Mouse (Mus musculus): Measurements from ENCODE around the gene Myh14. TPM values are rescaled to one million over a fixed set of nuclear protein-coding genes. Genes with fewer than 3 reads are reported as not detected.

Gene Myh14
- polyA plus RNA-seq, 1 experiment from 2014 or later: 1.5 TPM

DNA sequence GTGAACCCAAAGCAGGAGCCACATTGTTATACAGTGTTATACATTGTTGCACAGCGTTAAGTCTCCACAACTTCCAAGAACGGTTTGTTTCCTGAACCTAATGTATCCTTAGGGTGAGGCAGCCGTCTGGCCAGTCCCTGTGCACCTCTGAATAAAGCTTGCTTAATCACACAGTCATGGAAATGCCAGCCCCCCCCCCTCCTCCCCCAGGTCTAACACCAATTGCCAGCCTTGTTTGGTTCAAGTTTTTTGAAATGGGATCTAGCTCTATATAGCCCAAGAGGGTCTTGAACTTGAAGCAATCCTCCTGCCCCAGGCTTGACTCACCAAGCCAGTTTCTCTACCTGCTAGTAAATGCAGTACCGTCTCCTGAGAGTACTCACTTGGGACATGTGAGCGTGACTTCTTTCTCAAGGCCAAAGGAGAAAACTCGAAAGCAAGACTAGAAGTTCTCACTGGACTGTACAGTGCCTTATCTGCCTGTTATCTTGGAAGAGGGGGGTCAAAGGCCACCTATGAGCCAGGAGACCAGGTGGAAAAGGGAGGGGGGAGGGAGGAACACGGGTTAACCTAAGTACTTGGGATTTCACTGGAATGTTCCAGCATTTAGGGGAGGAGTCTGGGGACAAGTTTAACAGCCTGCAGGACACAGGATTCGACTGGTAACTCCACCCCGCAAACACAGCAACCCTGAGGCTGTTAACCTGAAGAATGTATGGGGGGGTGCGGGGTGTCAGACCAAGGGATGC lies 23.0 kb upstream of the Myh14 start:
- H3K9ac ChIP-seq (replicated peaks): no peak overlapping the region
- H3K36me3 ChIP-seq: no peaks in the 10 kb centered on the region
- no peak for ATAC-seq (replicated peaks)
- no peak overlapping the region for H3K27ac ChIP-seq (replicated peaks)
- peaks cover 12% of the 10 kb centered on the region; the same call in 1 of the 2 replicates for H3K4me1 ChIP-seq
- H3K4me2 ChIP-seq (replicated peaks): no peak overlapping the region
- 82% methylated on average over 10 of the region's 10 CpGs for WGBS
- no peaks in the 10 kb centered on the region for H3K9me3 ChIP-seq
- H3K27me3 ChIP-seq: no peaks in the 10 kb centered on the region
- no peak overlapping the region for H3K4me3 ChIP-seq

DNA sequence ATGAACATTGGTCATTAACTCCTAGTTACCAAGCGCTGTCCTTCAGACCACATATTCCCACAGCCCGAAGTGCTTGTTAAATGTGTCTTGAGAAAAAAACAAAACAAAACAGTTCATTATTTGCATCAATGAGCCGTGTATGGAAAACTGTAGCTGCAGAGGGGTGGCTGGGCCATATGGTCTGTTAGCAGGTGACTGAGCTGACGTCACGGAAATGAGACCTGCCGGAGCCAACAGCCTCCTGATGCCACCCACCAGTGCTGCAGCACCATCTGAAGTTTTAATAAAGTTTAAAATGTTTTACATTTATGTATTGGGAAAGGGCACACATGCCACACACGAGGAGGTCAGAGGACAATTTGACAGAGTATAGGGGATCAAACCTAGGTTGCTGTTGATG lies 18.7 kb upstream of the Myh14 start:
- H3K4me1 ChIP-seq: peaks cover 15% of the 10 kb centered on the region
- no peaks in the 10 kb centered on the region for H3K9me3 ChIP-seq
- H3K4me3 ChIP-seq: no peak overlapping the region
- H3K36me3 ChIP-seq: no peaks in the 10 kb centered on the region
- ATAC-seq (replicated peaks): no peak
- 81% methylated on average over 7 of the region's 7 CpGs for WGBS
- no peak overlapping the region for H3K4me2 ChIP-seq (replicated peaks)
- H3K9ac ChIP-seq (replicated peaks): no peak overlapping the region
- H3K27me3 ChIP-seq: no peaks in the 10 kb centered on the region
- H3K27ac ChIP-seq (replicated peaks): no peak overlapping the region

DNA sequence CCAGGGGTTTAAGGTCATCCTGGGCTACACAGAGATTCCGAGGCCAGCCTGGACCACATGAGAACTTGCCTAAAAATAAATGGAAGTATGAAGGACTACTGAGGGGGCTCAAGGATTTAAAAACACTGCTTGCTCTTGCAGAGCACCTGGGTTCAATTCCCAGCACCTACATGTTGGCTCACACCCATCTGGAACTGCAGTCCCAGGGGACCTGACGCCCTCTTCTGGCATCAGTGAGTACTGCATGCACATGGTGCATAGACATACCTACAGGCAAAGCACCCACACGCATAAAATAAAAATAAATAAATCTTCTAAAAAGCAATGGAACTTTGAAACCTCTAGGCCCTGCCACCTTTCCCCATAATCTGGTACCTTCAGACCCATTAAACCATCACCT lies 18.2 kb upstream of the Myh14 start:
- no peak overlapping the region for H3K9ac ChIP-seq (replicated peaks)
- no peak overlapping the region for H3K4me2 ChIP-seq (replicated peaks)
- H3K4me3 ChIP-seq: no peak overlapping the region
- peaks cover 15% of the 10 kb centered on the region for H3K4me1 ChIP-seq
- no peak for ATAC-seq (replicated peaks)
- 73% methylated on average over 3 of the region's 3 CpGs for WGBS
- no peaks in the 10 kb centered on the region for H3K36me3 ChIP-seq
- no peak overlapping the region for H3K27ac ChIP-seq (replicated peaks)
- H3K9me3 ChIP-seq: no peaks in the 10 kb centered on the region
- H3K27me3 ChIP-seq: no peaks in the 10 kb centered on the region

DNA sequence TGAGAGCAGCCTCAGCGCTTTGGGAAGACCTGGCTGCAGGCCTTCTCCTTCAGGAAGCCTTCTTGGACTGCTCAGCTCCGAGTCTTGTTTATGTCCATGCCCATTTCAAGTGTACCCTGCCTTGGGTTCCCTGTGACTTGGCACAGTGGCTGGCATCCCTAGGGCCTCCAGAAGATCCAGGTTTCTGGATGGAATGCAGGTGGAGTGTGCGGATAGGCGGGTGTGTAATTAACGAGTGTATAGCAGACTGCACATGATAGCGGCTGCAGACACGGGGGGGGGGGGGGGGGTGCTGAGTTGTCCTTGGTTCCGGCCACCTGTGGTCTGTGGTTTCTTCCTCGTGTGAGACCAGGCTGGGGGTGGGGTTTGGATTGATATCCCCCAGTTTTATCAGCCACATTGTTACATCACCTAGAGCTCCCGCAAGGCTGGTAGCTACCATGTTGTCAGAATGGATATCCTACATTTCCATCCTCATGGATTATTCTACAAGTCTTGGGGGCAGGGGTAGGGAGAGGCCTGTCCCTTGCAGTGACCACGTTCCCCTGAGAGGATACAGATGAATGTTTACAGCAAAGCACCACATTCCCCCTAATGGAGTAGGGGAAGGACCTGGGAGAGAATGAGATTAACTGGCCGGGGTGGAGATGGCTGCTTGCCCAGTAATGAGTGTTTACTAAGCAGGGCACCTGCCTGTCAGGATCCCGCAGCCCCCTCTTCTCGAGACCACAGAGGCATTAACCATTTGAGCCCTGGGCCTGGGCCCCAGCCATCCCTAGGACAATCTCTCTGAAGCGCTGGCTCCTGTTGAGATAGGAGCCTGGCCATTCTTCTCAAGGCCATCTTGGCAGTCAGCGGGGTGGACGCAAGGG lies 15.1 kb upstream of the Myh14 start:
- H3K4me3 ChIP-seq: no peak overlapping the region
- H3K9me3 ChIP-seq: no peaks in the 10 kb centered on the region
- no peaks in the 10 kb centered on the region for H3K36me3 ChIP-seq
- peak; percentile 57; the same call in 1 of the 2 replicates for ATAC-seq (replicated peaks)
- no peak overlapping the region for H3K27ac ChIP-seq (replicated peaks)
- H3K9ac ChIP-seq (replicated peaks): no peak overlapping the region
- H3K27me3 ChIP-seq: no peaks in the 10 kb centered on the region
- H3K4me2 ChIP-seq (replicated peaks): no peak overlapping the region
- peaks cover 15% of the 10 kb centered on the region for H3K4me1 ChIP-seq
- WGBS: 37% methylated on average over 17 of the region's 17 CpGs

DNA sequence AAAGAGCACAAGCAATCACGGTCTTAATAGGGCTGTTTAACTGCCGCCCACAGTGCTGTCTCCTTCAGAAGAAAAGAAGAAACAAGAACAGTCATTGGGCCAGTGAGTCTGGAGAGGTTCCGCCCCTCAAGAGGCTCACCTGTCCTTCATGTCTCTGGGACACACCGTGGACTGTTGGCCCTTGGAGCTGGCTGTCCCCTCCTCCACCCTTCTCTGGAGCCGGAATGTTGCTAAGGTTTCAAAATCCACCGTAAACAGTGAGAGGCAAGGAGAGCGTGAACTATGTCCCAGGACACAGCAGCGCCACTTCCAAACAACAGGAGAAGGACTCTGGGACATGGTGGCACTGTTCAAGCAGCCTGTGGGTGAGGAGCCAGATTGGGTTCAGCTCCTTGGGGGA lies 13.0 kb upstream of the Myh14 start:
- H3K4me3 ChIP-seq: no peak overlapping the region
- peaks cover 15% of the 10 kb centered on the region for H3K4me1 ChIP-seq
- no peak overlapping the region for H3K9ac ChIP-seq (replicated peaks)
- no peak overlapping the region for H3K4me2 ChIP-seq (replicated peaks)
- 81% methylated on average over 8 of the region's 8 CpGs for WGBS
- H3K27ac ChIP-seq (replicated peaks): no peak overlapping the region
- ATAC-seq (replicated peaks): no peak
- no peaks in the 10 kb centered on the region for H3K9me3 ChIP-seq
- H3K36me3 ChIP-seq: no peaks in the 10 kb centered on the region
- H3K27me3 ChIP-seq: no peaks in the 10 kb centered on the region

DNA sequence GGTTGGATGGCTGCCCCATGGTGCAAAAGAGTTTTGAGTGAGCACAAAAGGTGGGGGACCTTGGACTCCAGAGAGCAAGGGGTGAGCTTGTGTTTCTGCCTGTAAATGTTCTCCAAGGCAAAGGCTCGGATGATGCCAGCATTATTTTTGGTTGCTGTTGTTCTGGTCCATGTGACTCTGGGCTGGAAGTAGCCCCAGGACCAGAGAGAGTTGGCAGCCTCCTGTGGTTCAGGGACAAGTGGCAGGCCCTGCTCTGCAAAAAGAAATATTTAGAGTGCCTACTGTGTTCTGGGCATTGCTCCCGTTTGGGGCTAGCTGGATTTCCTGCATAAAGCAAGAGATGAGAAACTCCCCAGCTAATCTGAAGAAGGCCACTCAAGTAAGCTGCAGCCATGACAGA lies 6.0 kb upstream of the Myh14 start:
- no peaks in the 10 kb centered on the region for H3K9me3 ChIP-seq
- 41% methylated on average over 2 of the region's 2 CpGs for WGBS
- no peak overlapping the region for H3K4me3 ChIP-seq
- no peaks in the 10 kb centered on the region for H3K36me3 ChIP-seq
- ATAC-seq (replicated peaks): no peak
- H3K27me3 ChIP-seq: no peaks in the 10 kb centered on the region
- no peaks in the 10 kb centered on the region; the same call in 1 of the 2 replicates for H3K4me1 ChIP-seq
- no peak overlapping the region for H3K4me2 ChIP-seq (replicated peaks)
- H3K27ac ChIP-seq (replicated peaks): no peak overlapping the region
- H3K9ac ChIP-seq (replicated peaks): no peak overlapping the region

DNA sequence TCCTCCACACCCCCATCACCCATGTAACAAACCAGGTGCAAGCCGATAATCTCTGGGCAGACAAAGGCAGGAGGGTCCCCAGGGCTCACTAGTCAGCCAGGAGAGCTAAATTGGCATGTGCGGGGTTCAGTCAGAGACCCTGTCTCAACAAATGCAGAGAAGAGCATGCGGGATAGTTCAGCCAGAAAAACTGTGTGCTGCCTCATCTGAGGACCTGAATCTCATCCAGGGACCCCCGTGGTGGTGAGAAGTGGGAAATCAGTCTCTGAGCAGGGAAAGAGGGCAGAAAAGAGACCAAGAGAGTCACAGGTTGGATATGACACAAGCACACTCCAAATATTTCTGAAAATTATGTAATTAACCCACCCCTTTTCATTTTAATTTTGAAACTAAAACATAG lies 5.5 kb upstream of the Myh14 start:
- Histone ChIP-seq H3K4me2 (replicated peaks) (no peak overlapping the region), H3K36me3 (no peaks in the 10 kb centered on the region), H3K27me3 (no peaks in the 10 kb centered on the region), H3K9ac (replicated peaks) (no peak overlapping the region), H3K9me3 (no peaks in the 10 kb centered on the region), H3K4me1 (peaks cover 4% of the 10 kb centered on the region), H3K27ac (replicated peaks) (no peak overlapping the region), H3K4me3 (no peak overlapping the region)
- no peak for ATAC-seq (replicated peaks)
- 38% methylated on average over 4 of the region's 4 CpGs for WGBS

DNA sequence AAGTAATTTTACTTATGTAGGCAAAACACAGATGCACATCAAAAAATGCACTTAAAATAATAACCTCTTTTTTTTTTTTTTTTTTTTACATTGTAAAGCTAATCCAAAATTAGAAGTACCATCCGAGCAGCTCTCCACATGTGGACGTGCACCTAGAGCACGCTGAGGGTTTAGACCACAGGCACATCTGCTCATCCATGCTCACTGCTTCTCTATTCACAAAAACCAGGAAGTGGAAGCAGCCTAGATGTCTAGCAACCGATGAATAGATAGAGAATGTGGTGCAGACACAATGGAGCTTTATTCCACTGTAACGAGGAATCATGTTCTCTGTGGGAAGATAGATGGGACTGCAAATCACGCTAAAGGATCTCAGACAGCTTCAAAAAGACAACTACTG lies 4.5 kb upstream of the Myh14 start:
- no peak for ATAC-seq (replicated peaks)
- H3K27me3 ChIP-seq: no peaks in the 10 kb centered on the region
- H3K27ac ChIP-seq (replicated peaks): no peak overlapping the region
- H3K4me2 ChIP-seq (replicated peaks): no peak overlapping the region
- no peaks in the 10 kb centered on the region for H3K9me3 ChIP-seq
- 47% methylated on average over 6 of the region's 6 CpGs for WGBS
- no peak overlapping the region for H3K4me3 ChIP-seq
- no peaks in the 10 kb centered on the region for H3K36me3 ChIP-seq
- peaks cover 12% of the 10 kb centered on the region for H3K4me1 ChIP-seq
- H3K9ac ChIP-seq (replicated peaks): no peak overlapping the region

DNA sequence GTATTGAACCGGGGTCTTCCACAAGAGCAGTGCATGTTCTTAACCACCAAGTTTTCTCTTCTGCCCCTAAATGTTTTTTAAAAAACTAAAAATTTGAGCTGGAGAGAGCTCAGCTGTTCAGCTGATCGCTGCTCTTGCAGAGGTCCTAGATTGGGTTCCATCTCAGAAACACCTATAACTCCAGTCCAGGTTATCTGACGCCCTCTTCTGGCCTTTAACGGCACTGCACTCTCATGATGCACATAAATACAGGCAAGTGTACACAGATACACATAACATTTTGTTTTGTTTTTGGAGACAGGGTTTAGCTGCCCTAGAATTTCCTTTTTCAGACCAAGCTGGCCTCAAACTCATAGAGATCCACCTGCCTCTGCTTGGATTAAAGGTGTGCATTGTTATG lies 3.9 kb upstream of the Myh14 start:
- Histone ChIP-seq H3K27me3 (0 out of 2 replicates have a peak, but pooled peaks cover 2% of the 10 kb centered on the region), H3K9me3 (no peaks in the 10 kb centered on the region), H3K4me3 (no peak overlapping the region), H3K27ac (replicated peaks) (no peak overlapping the region), H3K4me1 (peaks cover 12% of the 10 kb centered on the region), H3K4me2 (replicated peaks) (no peak overlapping the region), H3K9ac (replicated peaks) (no peak overlapping the region), H3K36me3 (no peaks in the 10 kb centered on the region)
- no peak for ATAC-seq (replicated peaks)
- 79% methylated on average over 4 of the region's 4 CpGs for WGBS

DNA sequence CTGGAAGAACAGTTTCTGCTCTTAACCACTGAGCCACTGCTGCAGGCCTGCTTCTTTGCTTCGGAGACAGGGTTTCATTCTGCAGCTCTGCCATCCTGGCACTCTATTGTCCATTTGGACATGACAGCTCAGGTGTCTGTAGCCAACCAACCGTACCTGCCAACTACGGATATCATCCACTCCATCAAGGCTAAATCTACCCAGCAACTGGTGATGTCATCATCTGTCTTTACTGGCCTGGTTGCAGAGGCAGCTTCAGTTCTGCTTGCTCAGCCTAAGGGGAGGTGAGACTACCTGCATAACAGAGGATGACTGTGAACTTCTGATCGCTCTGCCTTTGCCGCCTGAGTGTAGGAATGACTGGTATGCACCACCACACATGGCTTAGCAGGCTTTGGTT lies 1.6 kb upstream of the Myh14 start:
- Histone ChIP-seq H3K4me2 (replicated peaks) (no peak overlapping the region), H3K27ac (replicated peaks) (no peak overlapping the region), H3K9ac (replicated peaks) (no peak overlapping the region), H3K4me1 (peaks cover 12% of the 10 kb centered on the region), H3K36me3 (no peaks in the 10 kb centered on the region), H3K9me3 (no peaks in the 10 kb centered on the region), H3K4me3 (no peak overlapping the region), H3K27me3 (peaks cover 10% of the 10 kb centered on the region; the same call in 1 of the 2 replicates)
- 79% methylated on average over 5 of the region's 5 CpGs for WGBS
- no peak for ATAC-seq (replicated peaks)

DNA sequence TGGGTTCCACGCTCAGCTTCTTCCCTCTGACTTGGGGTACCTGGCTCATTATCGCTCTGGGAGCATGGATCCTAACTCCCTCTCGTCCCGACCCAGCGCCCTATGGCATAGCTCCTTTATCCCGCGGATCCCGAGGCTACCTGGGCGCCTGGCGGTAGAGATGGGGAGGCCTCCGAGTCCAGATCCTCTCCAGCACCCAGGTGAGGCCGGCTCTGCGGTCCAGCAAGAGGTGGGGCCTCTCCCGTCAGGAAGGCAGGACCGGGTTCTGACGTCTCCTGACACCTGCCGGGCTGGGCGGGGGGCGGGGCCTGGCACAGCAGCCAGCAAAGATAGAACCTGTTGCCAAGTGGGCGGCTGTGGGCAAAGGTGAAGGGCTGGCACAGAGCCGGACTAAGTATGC lies 1.5 kb downstream of the Myh14 start:
- Histone ChIP-seq H3K9me3 (no peaks in the 10 kb centered on the region), H3K4me2 (replicated peaks) (no peak overlapping the region), H3K27me3 (peaks cover 10% of the 10 kb centered on the region; the same call in 1 of the 2 replicates), H3K4me1 (peaks cover 12% of the 10 kb centered on the region), H3K4me3 (no peak overlapping the region), H3K36me3 (no peaks in the 10 kb centered on the region), H3K27ac (replicated peaks) (no peak overlapping the region), H3K9ac (replicated peaks) (no peak overlapping the region)
- no peak for ATAC-seq (replicated peaks)
- 15% methylated on average over 21 of the region's 21 CpGs for WGBS

DNA sequence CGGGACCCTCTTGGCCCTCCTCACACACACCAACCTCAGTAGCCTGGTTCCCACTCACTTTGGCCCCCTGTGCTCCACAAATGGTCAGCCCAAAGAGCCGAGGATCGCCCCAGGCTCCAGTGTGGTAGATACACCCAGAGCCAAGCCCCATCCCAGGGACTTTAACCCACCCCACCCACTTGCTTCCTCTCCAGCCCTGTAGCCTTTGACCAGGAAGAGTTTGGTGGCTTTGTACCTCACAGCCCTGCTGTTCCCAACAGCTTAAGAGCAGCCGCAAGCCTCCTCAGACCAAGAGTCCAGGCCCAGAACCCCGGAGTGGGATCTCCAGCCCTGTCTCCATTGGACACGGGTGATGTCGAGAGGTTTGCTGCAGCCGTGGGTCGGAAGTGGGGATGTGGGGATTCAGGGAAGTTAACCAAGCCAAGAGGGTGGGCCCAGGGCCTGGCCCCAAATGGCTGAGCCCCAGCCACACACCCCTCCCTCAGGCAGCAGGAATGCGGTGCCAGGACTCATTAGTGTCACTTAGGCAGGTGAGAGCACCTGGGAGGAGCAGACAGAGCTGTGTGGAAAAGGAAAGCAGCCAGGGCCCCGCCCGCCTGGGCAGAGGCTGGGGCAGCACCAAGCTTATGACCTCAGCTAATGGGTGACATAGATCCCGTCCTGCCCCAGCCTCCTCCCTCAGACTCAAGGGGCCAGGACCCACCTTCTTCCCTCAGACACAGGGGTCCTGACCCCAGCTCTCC lies 2.5 kb downstream of the Myh14 start:
- Histone ChIP-seq H3K36me3 (no peaks in the 10 kb centered on the region), H3K4me2 (replicated peaks) (no peak overlapping the region), H3K27me3 (peaks cover 10% of the 10 kb centered on the region; the same call in 1 of the 2 replicates), H3K9ac (replicated peaks) (no peak overlapping the region), H3K9me3 (no peaks in the 10 kb centered on the region), H3K27ac (replicated peaks) (no peak overlapping the region), H3K4me1 (peaks cover 12% of the 10 kb centered on the region), H3K4me3 (no peak overlapping the region)
- WGBS: 77% methylated on average over 13 of the region's 13 CpGs
- no peak for ATAC-seq (replicated peaks)
